ENCODE assay signal across 8 mouse cellular contexts in genomic region chr4:46463130-46463830, GRCm38 (mm10). TPM values are rescaled to one million over a fixed set of nuclear protein-coding genes. Genes with fewer than 3 reads are reported as not detected.
DNase-seq lines count a peak whose midpoint lies in the region; ATAC-seq and TF ChIP-seq lines count a peak whose summit lies in the region.

No protein-coding gene starts in this region.

- no peak overlapping the region for H3K4me3 ChIP-seq in forebrain, embryonic 13.5 days
- H3K4me3 ChIP-seq in forebrain, embryonic 12.5 days (replicated peaks) = no peak overlapping the region
- H3K4me3 ChIP-seq in midbrain, embryonic 14.5 days (replicated peaks; ENCODE audit: low read depth, low read length) = no peak overlapping the region
- H3K4me3 ChIP-seq in midbrain, embryonic 15.5 days = no peak overlapping the region
- no peak overlapping the region for H3K4me3 ChIP-seq in embryonic facial prominence, embryonic 11.5 days (ENCODE audit: low read depth, low read length)
- H3K4me3 ChIP-seq in liver, embryonic 14.5 days (ENCODE audit: insufficient read depth in 1 of 2, low read depth in 2 of 2, low read length in 2 of 2) = no peak overlapping the region
- no peak overlapping the region for H3K4me3 ChIP-seq in stomach, embryonic 14.5 days (ENCODE audit: low read depth, low read length)
- H3K4me3 ChIP-seq in forebrain, embryonic 11.5 days (ENCODE audit: low read depth, low read length) = no peak overlapping the region

- no peak overlapping the region for H3K9ac ChIP-seq in forebrain, embryonic 13.5 days
- H3K9ac ChIP-seq in forebrain, embryonic 12.5 days = no peak overlapping the region
- H3K9ac ChIP-seq in midbrain, embryonic 14.5 days (replicated peaks; ENCODE audit: low read length) = no peak overlapping the region
- no peak overlapping the region for H3K9ac ChIP-seq in midbrain, embryonic 15.5 days
- no peak overlapping the region for H3K9ac ChIP-seq in embryonic facial prominence, embryonic 11.5 days (replicated peaks; ENCODE audit: low read length)
- no peak overlapping the region for H3K9ac ChIP-seq in liver, embryonic 14.5 days (replicated peaks)
- H3K9ac ChIP-seq in stomach, embryonic 14.5 days (replicated peaks; ENCODE audit: low read depth, low read length) = no peak overlapping the region
- no peak overlapping the region for H3K9ac ChIP-seq in forebrain, embryonic 11.5 days (ENCODE audit: low read length)

- TF ChIP-seq CTCF in liver, embryonic 14.5 days (IDR thresholded peaks at IDR 0.05; ENCODE audit: low read depth) = peak; percentile 77

- H3K4me1 ChIP-seq in forebrain, embryonic 13.5 days = no peaks in the 10 kb centered on the region
- H3K4me1 ChIP-seq in forebrain, embryonic 12.5 days = no peaks in the 10 kb centered on the region
- no peaks in the 10 kb centered on the region for H3K4me1 ChIP-seq in midbrain, embryonic 14.5 days (ENCODE audit: control insufficient read depth, insufficient read depth, low read length)
- no peaks in the 10 kb centered on the region for H3K4me1 ChIP-seq in midbrain, embryonic 15.5 days
- no peaks in the 10 kb centered on the region for H3K4me1 ChIP-seq in embryonic facial prominence, embryonic 11.5 days (ENCODE audit: control insufficient read depth, insufficient read depth, low read length)
- H3K4me1 ChIP-seq in liver, embryonic 14.5 days (replicated peaks; ENCODE audit: control insufficient read depth in 2 of 2, insufficient read depth in 2 of 2, low read length in 1 of 2) = peaks cover 5 to 6% of the 10 kb centered on the region in 2 experiments; a peak in 3 of 4 replicates
- no peaks in the 10 kb centered on the region for H3K4me1 ChIP-seq in stomach, embryonic 14.5 days (ENCODE audit: control insufficient read depth, insufficient read depth, low read length)
- no peaks in the 10 kb centered on the region for H3K4me1 ChIP-seq in forebrain, embryonic 11.5 days (replicated peaks; ENCODE audit: control insufficient read depth, insufficient read depth, low read length)

- no peaks in the 10 kb centered on the region for H3K27me3 ChIP-seq in forebrain, embryonic 13.5 days
- H3K27me3 ChIP-seq in forebrain, embryonic 12.5 days = no peaks in the 10 kb centered on the region
- no peaks in the 10 kb centered on the region for H3K27me3 ChIP-seq in midbrain, embryonic 14.5 days (ENCODE audit: control insufficient read depth, insufficient read depth, low read length)
- H3K27me3 ChIP-seq in midbrain, embryonic 15.5 days (replicated peaks) = no peaks in the 10 kb centered on the region
- no peaks in the 10 kb centered on the region for H3K27me3 ChIP-seq in embryonic facial prominence, embryonic 11.5 days (ENCODE audit: control insufficient read depth, insufficient read depth, low read length)
- H3K27me3 ChIP-seq in liver, embryonic 14.5 days (ENCODE audit: control insufficient read depth, insufficient read depth, low read length) = no peaks in the 10 kb centered on the region
- no peaks in the 10 kb centered on the region for H3K27me3 ChIP-seq in stomach, embryonic 14.5 days (ENCODE audit: control insufficient read depth, insufficient read depth, low read length)
- H3K27me3 ChIP-seq in forebrain, embryonic 11.5 days (ENCODE audit: control insufficient read depth, insufficient read depth, low read length) = no peaks in the 10 kb centered on the region

- DNase-seq in midbrain, embryonic 14.5 days = peak; percentile 50
- DNase-seq in embryonic facial prominence, embryonic 11.5 days (ENCODE audit: low spot score) = peak; percentile 58
- DNase-seq in liver, embryonic 14.5 days (ENCODE audit: low read depth in 3 of 3, low spot score in 3 of 3) = no peak
- DNase-seq in forebrain, embryonic 11.5 days (ENCODE audit: low spot score) = no peak

- H3K9me3 ChIP-seq in forebrain, embryonic 13.5 days (replicated peaks) = no peaks in the 10 kb centered on the region
- no peaks in the 10 kb centered on the region for H3K9me3 ChIP-seq in forebrain, embryonic 12.5 days
- no peaks in the 10 kb centered on the region for H3K9me3 ChIP-seq in midbrain, embryonic 14.5 days (ENCODE audit: control insufficient read depth, low read length)
- H3K9me3 ChIP-seq in midbrain, embryonic 15.5 days = no peaks in the 10 kb centered on the region
- no peaks in the 10 kb centered on the region for H3K9me3 ChIP-seq in embryonic facial prominence, embryonic 11.5 days (replicated peaks; ENCODE audit: control insufficient read depth, low read length)
- H3K9me3 ChIP-seq in liver, embryonic 14.5 days (ENCODE audit: control insufficient read depth, low read length) = no peaks in the 10 kb centered on the region
- H3K9me3 ChIP-seq in stomach, embryonic 14.5 days (ENCODE audit: control insufficient read depth, low read depth, low read length) = no peaks in the 10 kb centered on the region
- H3K9me3 ChIP-seq in forebrain, embryonic 11.5 days (ENCODE audit: control insufficient read depth, low read length) = no peaks in the 10 kb centered on the region

- 84% methylated on average over 7 of the region's 7 CpGs for WGBS in forebrain, embryonic 13.5 days
- WGBS in forebrain, embryonic 12.5 days = 84% methylated on average over 7 of the region's 7 CpGs
- 85% methylated on average over 7 of the region's 7 CpGs for WGBS in midbrain, embryonic 14.5 days
- WGBS in midbrain, embryonic 15.5 days = 90% methylated on average over 7 of the region's 7 CpGs
- WGBS in embryonic facial prominence, embryonic 11.5 days = 87% methylated on average over 7 of the region's 7 CpGs
- 74% methylated on average over 7 of the region's 7 CpGs for WGBS in liver, embryonic 14.5 days (ENCODE audit: insufficient replicate concordance)
- WGBS in stomach, embryonic 14.5 days = 84% methylated on average over 7 of the region's 7 CpGs
- WGBS in forebrain, embryonic 11.5 days = 81% methylated on average over 7 of the region's 7 CpGs

- H3K36me3 ChIP-seq in forebrain, embryonic 13.5 days (ENCODE audit: poor library complexity, severe bottlenecking) = peaks cover 80% of the 10 kb centered on the region
- H3K36me3 ChIP-seq in forebrain, embryonic 12.5 days (replicated peaks) = peaks cover 80% of the 10 kb centered on the region
- H3K36me3 ChIP-seq in midbrain, embryonic 14.5 days (ENCODE audit: control insufficient read depth, insufficient read depth, low read length) = peaks cover 43% of the 10 kb centered on the region
- peaks cover 11% of the 10 kb centered on the region; the same call in 1 of the 2 replicates for H3K36me3 ChIP-seq in midbrain, embryonic 15.5 days (replicated peaks)
- peaks cover 14% of the 10 kb centered on the region for H3K36me3 ChIP-seq in embryonic facial prominence, embryonic 11.5 days (replicated peaks; ENCODE audit: control insufficient read depth, insufficient read depth, low read depth, low read length)
- H3K36me3 ChIP-seq in liver, embryonic 14.5 days (replicated peaks; ENCODE audit: control insufficient read depth, insufficient read depth, low read depth) = peaks cover 99% of the 10 kb centered on the region
- H3K36me3 ChIP-seq in stomach, embryonic 14.5 days (ENCODE audit: control insufficient read depth, insufficient read depth, low read length) = peaks cover 80% of the 10 kb centered on the region
- peaks cover 23% of the 10 kb centered on the region for H3K36me3 ChIP-seq in forebrain, embryonic 11.5 days (ENCODE audit: control insufficient read depth, insufficient read depth, low read length)

- no peak overlapping the region for H3K27ac ChIP-seq in forebrain, embryonic 13.5 days
- no peak overlapping the region for H3K27ac ChIP-seq in forebrain, embryonic 12.5 days
- no peak overlapping the region for H3K27ac ChIP-seq in midbrain, embryonic 14.5 days (replicated peaks; ENCODE audit: low read depth, low read length)
- no peak overlapping the region for H3K27ac ChIP-seq in midbrain, embryonic 15.5 days
- no peak overlapping the region for H3K27ac ChIP-seq in embryonic facial prominence, embryonic 11.5 days (replicated peaks; ENCODE audit: low read depth, low read length)
- peak overlapping the region; percentile 7; the same call in 1 of the 2 replicates for H3K27ac ChIP-seq in liver, embryonic 14.5 days
- no peak overlapping the region for H3K27ac ChIP-seq in stomach, embryonic 14.5 days (ENCODE audit: low read length)
- H3K27ac ChIP-seq in forebrain, embryonic 11.5 days (ENCODE audit: low read depth, low read length) = no peak overlapping the region

- ATAC-seq in forebrain, embryonic 13.5 days = peak; percentile 36; the same call in 1 of the 2 replicates
- no peak for ATAC-seq in forebrain, embryonic 12.5 days (ENCODE audit: low FRiP score)
- no peak for ATAC-seq in midbrain, embryonic 14.5 days (ENCODE audit: low FRiP score, low TSS enrichment)
- ATAC-seq in midbrain, embryonic 15.5 days (replicated peaks) = no peak
- peak; percentile 76; the same call in 1 of the 2 replicates for ATAC-seq in embryonic facial prominence, embryonic 11.5 days (replicated peaks; ENCODE audit: insufficient number of reproducible peaks, low FRiP score, low TSS enrichment, low read depth)
- ATAC-seq in liver, embryonic 14.5 days (ENCODE audit: insufficient read depth) = peak; percentile 50; the same call in 1 of the 2 replicates
- ATAC-seq in stomach, embryonic 14.5 days (ENCODE audit: insufficient number of reproducible peaks, insufficient read depth, low FRiP score, low read depth) = peak; percentile 56; the same call in 1 of the 2 replicates
- no peak for ATAC-seq in forebrain, embryonic 11.5 days (replicated peaks; ENCODE audit: low FRiP score)

- no peak for TF ChIP-seq EP300 in liver, embryonic 14.5 days (IDR thresholded peaks at IDR 0.05; ENCODE audit: low read depth)

- H3K4me2 ChIP-seq in forebrain, embryonic 13.5 days = no peak overlapping the region
- H3K4me2 ChIP-seq in forebrain, embryonic 12.5 days = no peak overlapping the region
- H3K4me2 ChIP-seq in midbrain, embryonic 14.5 days (ENCODE audit: low read length) = no peak overlapping the region
- no peak overlapping the region for H3K4me2 ChIP-seq in midbrain, embryonic 15.5 days
- H3K4me2 ChIP-seq in embryonic facial prominence, embryonic 11.5 days (ENCODE audit: low read depth, low read length) = no peak overlapping the region
- H3K4me2 ChIP-seq in liver, embryonic 14.5 days (ENCODE audit: low read depth) = no peak overlapping the region
- no peak overlapping the region for H3K4me2 ChIP-seq in stomach, embryonic 14.5 days (replicated peaks; ENCODE audit: low read depth, low read length)
- no peak overlapping the region for H3K4me2 ChIP-seq in forebrain, embryonic 11.5 days (ENCODE audit: low read depth, low read length, severe bottlenecking)

RNA-seq across cellular contexts. Expression of gene Anp32b, which starts 12.6 kb away (rescaled TPM):
- polyA plus RNA-seq in forebrain, embryonic 13.5 days (2015; fragmentation: Nextera tagmentation; extraction: Ambion mirVana) = 210 and 214 TPM in 2 replicates
- polyA plus RNA-seq in forebrain, embryonic 12.5 days (2016; fragmentation: Nextera tagmentation; extraction: Ambion mirVana) = 301 and 311 TPM in 2 replicates
- 64.0 and 70.4 TPM in 2 replicates for polyA plus RNA-seq in midbrain, embryonic 14.5 days (2014; fragmentation: Nextera tagmentation; extraction: Ambion mirVana)
- polyA plus RNA-seq in midbrain, embryonic 15.5 days (2015; fragmentation: Nextera tagmentation; extraction: Ambion mirVana) = 72.3 and 74.4 TPM in 2 replicates
- polyA plus RNA-seq in embryonic facial prominence, embryonic 11.5 days (2014; fragmentation: Nextera tagmentation; extraction: Ambion mirVana) = 327 and 354 TPM in 2 replicates
- 60.1 and 171 TPM in 2 replicates for polyA plus RNA-seq in liver, embryonic 14.5 days (2012; rRNA removed)
- 351 and 427 TPM in 2 replicates for polyA plus RNA-seq in liver, embryonic 14.5 days (2014; fragmentation: Nextera tagmentation; extraction: Ambion mirVana)
- polyA plus RNA-seq in stomach, embryonic 14.5 days (2014; fragmentation: Nextera tagmentation; extraction: Ambion mirVana) = 242 and 249 TPM in 2 replicates
- polyA plus RNA-seq in forebrain, embryonic 11.5 days (2014; fragmentation: Nextera tagmentation; extraction: Ambion mirVana) = 320 and 324 TPM in 2 replicates

RNA-seq across cellular contexts. Expression of gene Nans, which starts 25.8 kb away (rescaled TPM):
- 71.0 and 74.0 TPM in 2 replicates for polyA plus RNA-seq in forebrain, embryonic 13.5 days (2015; fragmentation: Nextera tagmentation; extraction: Ambion mirVana)
- 63.5 and 75.8 TPM in 2 replicates for polyA plus RNA-seq in forebrain, embryonic 12.5 days (2016; fragmentation: Nextera tagmentation; extraction: Ambion mirVana)
- 47.3 and 47.5 TPM in 2 replicates for polyA plus RNA-seq in midbrain, embryonic 14.5 days (2014; fragmentation: Nextera tagmentation; extraction: Ambion mirVana)
- 69.8 and 76.2 TPM in 2 replicates for polyA plus RNA-seq in midbrain, embryonic 15.5 days (2015; fragmentation: Nextera tagmentation; extraction: Ambion mirVana)
- 90.3 and 97.6 TPM in 2 replicates for polyA plus RNA-seq in embryonic facial prominence, embryonic 11.5 days (2014; fragmentation: Nextera tagmentation; extraction: Ambion mirVana)
- polyA plus RNA-seq in liver, embryonic 14.5 days (2012; rRNA removed) = 32.9 and 36.0 TPM in 2 replicates
- polyA plus RNA-seq in liver, embryonic 14.5 days (2014; fragmentation: Nextera tagmentation; extraction: Ambion mirVana) = 49.4 and 51.8 TPM in 2 replicates
- polyA plus RNA-seq in stomach, embryonic 14.5 days (2014; fragmentation: Nextera tagmentation; extraction: Ambion mirVana) = 75.9 and 77.2 TPM in 2 replicates
- polyA plus RNA-seq in forebrain, embryonic 11.5 days (2014; fragmentation: Nextera tagmentation; extraction: Ambion mirVana) = 63.8 and 70.8 TPM in 2 replicates

RNA-seq across cellular contexts. Expression of gene Hemgn, which starts 50.0 kb away (rescaled TPM):
- polyA plus RNA-seq in forebrain, embryonic 13.5 days (2015; fragmentation: Nextera tagmentation; extraction: Ambion mirVana) = 0.09 and 0.77 TPM in 2 replicates
- polyA plus RNA-seq in forebrain, embryonic 12.5 days (2016; fragmentation: Nextera tagmentation; extraction: Ambion mirVana) = 2.0 and 2.8 TPM in 2 replicates
- 0.12 TPM in 1 of 2 replicates, not detected in the other for polyA plus RNA-seq in midbrain, embryonic 14.5 days (2014; fragmentation: Nextera tagmentation; extraction: Ambion mirVana)
- 0.14 and 0.59 TPM in 2 replicates for polyA plus RNA-seq in midbrain, embryonic 15.5 days (2015; fragmentation: Nextera tagmentation; extraction: Ambion mirVana)
- 13.9 and 16.7 TPM in 2 replicates for polyA plus RNA-seq in embryonic facial prominence, embryonic 11.5 days (2014; fragmentation: Nextera tagmentation; extraction: Ambion mirVana)
- polyA plus RNA-seq in liver, embryonic 14.5 days (2012; rRNA removed) = 191 and 274 TPM in 2 replicates
- 293 and 315 TPM in 2 replicates for polyA plus RNA-seq in liver, embryonic 14.5 days (2014; fragmentation: Nextera tagmentation; extraction: Ambion mirVana)
- 0.39 and 0.94 TPM in 2 replicates for polyA plus RNA-seq in stomach, embryonic 14.5 days (2014; fragmentation: Nextera tagmentation; extraction: Ambion mirVana)
- 19.7 and 21.0 TPM in 2 replicates for polyA plus RNA-seq in forebrain, embryonic 11.5 days (2014; fragmentation: Nextera tagmentation; extraction: Ambion mirVana)

Comparison
In these comparisons a context has a peak if more than half of its experiments do, and no peak if none do; other contexts are left out.
1. ATAC-seq: peak in forebrain, embryonic 13.5 days (single experiment), embryonic facial prominence, embryonic 11.5 days (single experiment), liver, embryonic 14.5 days (single experiment) and stomach, embryonic 14.5 days (single experiment); none in forebrain, embryonic 12.5 days (single experiment), midbrain, embryonic 14.5 days (single experiment), midbrain, embryonic 15.5 days (single experiment) and forebrain, embryonic 11.5 days (single experiment).
2. DNase-seq: peak in midbrain, embryonic 14.5 days (single experiment) and embryonic facial prominence, embryonic 11.5 days (single experiment); none in liver, embryonic 14.5 days (0 of 3) and forebrain, embryonic 11.5 days (single experiment).